ENCODE assay signal across 9 mouse cellular contexts in the genomic region with DNA sequence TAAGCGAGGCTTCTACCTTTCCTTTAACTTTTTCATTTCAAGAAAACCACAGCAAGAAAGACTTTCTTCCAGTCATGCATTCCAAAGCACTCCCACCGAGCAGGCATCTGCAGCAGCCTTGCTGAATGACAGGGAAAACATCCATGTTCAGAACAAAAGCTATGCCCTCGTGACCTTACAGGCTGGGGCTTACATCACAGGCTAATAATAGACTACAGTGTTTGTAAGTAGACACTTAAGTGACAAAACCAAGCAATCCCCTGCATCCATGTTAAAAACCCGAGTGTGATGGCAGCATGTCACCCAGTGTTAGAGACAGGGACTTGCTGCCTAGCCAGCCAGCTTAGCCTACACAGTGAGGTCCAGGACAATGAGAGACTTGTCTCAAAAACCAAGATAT.
DNase-seq lines count a peak whose midpoint lies in the region; ATAC-seq and TF ChIP-seq lines count a peak whose summit lies in the region.
"Had no signal": no experiment of that assay in that cellular context is flagged by ENCODE, and none has a peak within 500 bp of the region (broad histone marks: within the 10 kb centered on the region; RNA-seq: fewer than 3 reads in every experiment).

No protein-coding gene starts in this region.

- no peaks in the 10 kb centered on the region for H3K27me3 ChIP-seq in liver, embryonic 11.5 days (replicated peaks; ENCODE audit: control insufficient read depth, insufficient read depth, low read length)
- no peaks in the 10 kb centered on the region for H3K27me3 ChIP-seq in liver, postnatal 0 days (ENCODE audit: insufficient read depth, low read length)
- no peaks in the 10 kb centered on the region for H3K27me3 ChIP-seq in liver, embryonic 16.5 days (ENCODE audit: control insufficient read depth, insufficient read depth, low read depth, low read length)

- 36% methylated on average over 4 of the region's 4 CpGs for WGBS in liver, embryonic 11.5 days
- WGBS in liver, postnatal 0 days (ENCODE audit: insufficient replicate concordance), result 44% methylated on average over 4 of the region's 4 CpGs
- WGBS in liver, embryonic 16.5 days (ENCODE audit: insufficient replicate concordance), result 40% methylated on average over 4 of the region's 4 CpGs

- ATAC-seq in liver, embryonic 11.5 days (replicated peaks; ENCODE audit: low FRiP score), result no peak
- ATAC-seq in liver, postnatal 0 days, result no peak
- ATAC-seq in liver, embryonic 16.5 days (ENCODE audit: low read depth), result peak; percentile 46; the same call in 1 of the 2 replicates
- no peak for ATAC-seq in monocyte, adult 5-6 weeks (replicated peaks; ENCODE audit: insufficient number of reproducible peaks, low FRiP score, low TSS enrichment, poor library complexity, severe bottlenecking)

- H3K4me3 ChIP-seq in liver, embryonic 11.5 days (ENCODE audit: low read depth, low read length), result no peak overlapping the region
- H3K4me3 ChIP-seq in liver, postnatal 0 days (ENCODE audit: low read depth, low read length), result no peak overlapping the region
- no peak overlapping the region for H3K4me3 ChIP-seq in liver, embryonic 16.5 days (ENCODE audit: low read depth, low read length)

- TF ChIP-seq EP300 in liver, postnatal 0 days (IDR thresholded peaks at IDR 0.05; ENCODE audit: low read depth), result no peak

- H3K4me1 ChIP-seq in liver, embryonic 11.5 days (replicated peaks; ENCODE audit: control insufficient read depth, insufficient read depth, low read length), result peaks cover 12% of the 10 kb centered on the region; the same call in 1 of the 2 replicates
- peaks cover 26% of the 10 kb centered on the region for H3K4me1 ChIP-seq in liver, postnatal 0 days (ENCODE audit: insufficient read depth)
- H3K4me1 ChIP-seq in liver, embryonic 16.5 days (ENCODE audit: control insufficient read depth, low read depth, low read length), result no peaks in the 10 kb centered on the region; the same call in none of the 2 replicates

- H3K9ac ChIP-seq in liver, embryonic 11.5 days (ENCODE audit: low read depth, low read length), result no peak overlapping the region
- H3K9ac ChIP-seq in liver, postnatal 0 days (replicated peaks), result no peak overlapping the region
- H3K9ac ChIP-seq in liver, embryonic 16.5 days (ENCODE audit: low read depth, low read length), result no peak overlapping the region

- no peaks in the 10 kb centered on the region for H3K9me3 ChIP-seq in liver, embryonic 11.5 days (ENCODE audit: control insufficient read depth, low read length)
- no peaks in the 10 kb centered on the region for H3K9me3 ChIP-seq in liver, postnatal 0 days (ENCODE audit: low read length)
- no peaks in the 10 kb centered on the region for H3K9me3 ChIP-seq in liver, embryonic 16.5 days (replicated peaks; ENCODE audit: control insufficient read depth, low read length)

- peak overlapping the region; percentile 50 for H3K27ac ChIP-seq in liver, embryonic 11.5 days (ENCODE audit: low read depth, low read length)
- no peak overlapping the region for H3K27ac ChIP-seq in liver, postnatal 0 days (ENCODE audit: low read depth)
- H3K27ac ChIP-seq in liver, embryonic 16.5 days (ENCODE audit: low read length), result no peak overlapping the region
- H3K27ac ChIP-seq: macrophage had no signal

- DNase-seq in liver, embryonic 11.5 days (ENCODE audit: low spot score), result no peak
- no peak for DNase-seq in liver, postnatal 0 days
- DNase-seq in heart, adult 9 months (ENCODE audit: low spot score in 2 of 2), result peak; percentile 32 to 33
- DNase-seq in yolk sac, embryonic 10.5 days (ENCODE audit: low spot score), result peak; percentile 40
- DNase-seq in cerebellum, adult 11-12 months, result no peak
- no peak for DNase-seq in spleen, postnatal 14 days (ENCODE audit: low spot score in 2 of 2)

- H3K4me2 ChIP-seq in liver, embryonic 11.5 days, result no peak overlapping the region
- no peak overlapping the region for H3K4me2 ChIP-seq in liver, postnatal 0 days (ENCODE audit: low read depth, low read length)
- H3K4me2 ChIP-seq in liver, embryonic 16.5 days (ENCODE audit: low read depth, low read length), result no peak overlapping the region

- no peaks in the 10 kb centered on the region for H3K36me3 ChIP-seq in liver, embryonic 11.5 days (ENCODE audit: control insufficient read depth, insufficient read depth, low read length)
- H3K36me3 ChIP-seq in liver, postnatal 0 days (replicated peaks; ENCODE audit: insufficient read depth, low read length), result no peaks in the 10 kb centered on the region
- no peaks in the 10 kb centered on the region for H3K36me3 ChIP-seq in liver, embryonic 16.5 days (ENCODE audit: control insufficient read depth, insufficient read depth)

- TF ChIP-seq CTCF in liver, postnatal 0 days (IDR thresholded peaks at IDR 0.05; ENCODE audit: low read depth), result no peak

Comparison
In these comparisons a context has a peak if more than half of its experiments do, and no peak if none do; other contexts are left out.
1. DNase-seq: peak in heart, adult 9 months (2 of 2) and yolk sac, embryonic 10.5 days (single experiment); none in liver, embryonic 11.5 days (single experiment), liver, postnatal 0 days (single experiment), cerebellum, adult 11-12 months (single experiment) and spleen, postnatal 14 days (0 of 2).